Comparison of ENCODE assay signal across 9 mouse cellular contexts in genomic region chr3:56475529-56476527, GRCm38 (mm10).
DNase-seq lines count a peak whose midpoint lies in the region; ATAC-seq and TF ChIP-seq lines count a peak whose summit lies in the region.
"Had no signal": no experiment of that assay in that cellular context is flagged by ENCODE, and none has a peak within 500 bp of the region (broad histone marks: within the 10 kb centered on the region; RNA-seq: fewer than 3 reads in every experiment).

No protein-coding gene starts in this region.

- ATAC-seq in hindbrain, embryonic 16.5 days = peak; percentile 70
- peak; percentile 35; the same call in 1 of the 2 replicates for ATAC-seq in limb, embryonic 14.5 days (ENCODE audit: low FRiP score, low read depth)
- no peak for ATAC-seq in erythroid progenitor cell, adult 5-6 weeks (replicated peaks; ENCODE audit: low FRiP score, poor library complexity, severe bottlenecking)
- no peak for ATAC-seq in intestine, embryonic 15.5 days

- WGBS in kidney, adult 2 months = 50% methylated on average over 3 of the region's 3 CpGs
- 27% methylated on average over 3 of the region's 3 CpGs for WGBS in hindbrain, embryonic 16.5 days
- WGBS in limb, embryonic 14.5 days = 51% methylated on average over 3 of the region's 3 CpGs
- 37% methylated on average over 3 of the region's 3 CpGs for WGBS in intestine, embryonic 15.5 days

- no peak overlapping the region for H3K27ac ChIP-seq in kidney, adult 2 months (ENCODE audit: insufficient read depth, low read depth, low read length)
- peak overlapping the region; percentile 31; the same call in 1 of the 2 replicates for H3K27ac ChIP-seq in hindbrain, embryonic 16.5 days (ENCODE audit: low read depth, low read length)
- H3K27ac ChIP-seq in limb, embryonic 14.5 days (replicated peaks; ENCODE audit: low read depth, low read length) = peak overlapping the region; percentile 35; the same call in 1 of the 2 replicates
- H3K27ac ChIP-seq in intestine, embryonic 15.5 days = no peak overlapping the region

- no peak for TF ChIP-seq CTCF in kidney, adult 2 months (conservative IDR thresholded peaks at IDR 0.05; ENCODE audit: insufficient read depth, insufficient read length, low read depth, low read length)

- H3K4me1 ChIP-seq in kidney, adult 2 months (ENCODE audit: control insufficient read depth, insufficient read depth, low read length) = no peaks in the 10 kb centered on the region
- H3K4me1 ChIP-seq in hindbrain, embryonic 16.5 days (ENCODE audit: control insufficient read depth, insufficient read depth, low read depth, low read length) = peaks cover 10% of the 10 kb centered on the region
- H3K4me1 ChIP-seq in limb, embryonic 14.5 days (ENCODE audit: control insufficient read depth, insufficient read depth, low read length) = peaks cover 12% of the 10 kb centered on the region
- no peaks in the 10 kb centered on the region for H3K4me1 ChIP-seq in intestine, embryonic 15.5 days (replicated peaks)

- H3K9ac ChIP-seq in hindbrain, embryonic 16.5 days (ENCODE audit: low read depth, low read length) = no peak overlapping the region
- no peak overlapping the region for H3K9ac ChIP-seq in limb, embryonic 14.5 days (ENCODE audit: low read depth, low read length, severe bottlenecking)
- H3K9ac ChIP-seq in intestine, embryonic 15.5 days = no peak overlapping the region

- DNase-seq in kidney, adult 2 months = peak; percentile 5
- DNase-seq in kidney, adult 18-20 months = no peak
- DNase-seq in limb, embryonic 14.5 days (ENCODE audit: low spot score) = no peak
- peak; percentile 19 to 34 for DNase-seq in right cerebral cortex, postnatal 36 days (ENCODE audit: low spot score in 2 of 2)
- DNase-seq in MN1 (ENCODE audit: low spot score) = no peak
- DNase-seq: kidney, postnatal 36 days had no signal

- no peaks in the 10 kb centered on the region for H3K9me3 ChIP-seq in hindbrain, embryonic 16.5 days (ENCODE audit: control insufficient read depth, low read length)
- H3K9me3 ChIP-seq in limb, embryonic 14.5 days (ENCODE audit: control insufficient read depth, low read length) = no peaks in the 10 kb centered on the region
- H3K9me3 ChIP-seq in intestine, embryonic 15.5 days = no peaks in the 10 kb centered on the region

- no peaks in the 10 kb centered on the region for H3K27me3 ChIP-seq in kidney, adult 2 months (replicated peaks; ENCODE audit: control insufficient read depth, insufficient read depth, low read length)
- H3K27me3 ChIP-seq in hindbrain, embryonic 16.5 days (replicated peaks; ENCODE audit: control insufficient read depth, insufficient read depth, low read length) = no peaks in the 10 kb centered on the region
- no peaks in the 10 kb centered on the region for H3K27me3 ChIP-seq in limb, embryonic 14.5 days (ENCODE audit: control insufficient read depth, insufficient read depth, low read length)
- no peaks in the 10 kb centered on the region for H3K27me3 ChIP-seq in intestine, embryonic 15.5 days (replicated peaks)

- no peak overlapping the region for H3K4me3 ChIP-seq in kidney, adult 2 months (ENCODE audit: insufficient read depth, low read depth, low read length)
- H3K4me3 ChIP-seq in hindbrain, embryonic 16.5 days (ENCODE audit: low read length) = no peak overlapping the region
- no peak overlapping the region for H3K4me3 ChIP-seq in limb, embryonic 14.5 days (replicated peaks; ENCODE audit: low read length)
- no peak overlapping the region for H3K4me3 ChIP-seq in intestine, embryonic 15.5 days (replicated peaks)

- TF ChIP-seq POLR2A in kidney, adult 2 months (IDR thresholded peaks at IDR 0.05; ENCODE audit: low read depth, low read length) = no peak
- no peak for TF ChIP-seq POLR2A in limb, embryonic 14.5 days (IDR thresholded peaks at IDR 0.05; ENCODE audit: borderline replicate concordance, extremely low read depth, insufficient read depth, insufficient read length)

- H3K4me2 ChIP-seq in hindbrain, embryonic 16.5 days (ENCODE audit: low read length) = no peak overlapping the region
- H3K4me2 ChIP-seq in limb, embryonic 14.5 days (replicated peaks; ENCODE audit: low read depth, low read length, severe bottlenecking) = no peak overlapping the region
- no peak overlapping the region for H3K4me2 ChIP-seq in intestine, embryonic 15.5 days (replicated peaks)

- no peaks in the 10 kb centered on the region for H3K36me3 ChIP-seq in kidney, adult 2 months (ENCODE audit: control insufficient read depth, insufficient read depth, low read length)
- no peaks in the 10 kb centered on the region for H3K36me3 ChIP-seq in hindbrain, embryonic 16.5 days (ENCODE audit: control insufficient read depth, insufficient read depth, low read length)
- no peaks in the 10 kb centered on the region for H3K36me3 ChIP-seq in limb, embryonic 14.5 days (ENCODE audit: control insufficient read depth, insufficient read depth, low read length)
- H3K36me3 ChIP-seq in intestine, embryonic 15.5 days = no peaks in the 10 kb centered on the region

Comparison
In these comparisons a context has a peak if more than half of its experiments do, and no peak if none do; other contexts are left out.
1. DNase-seq: peak in kidney, adult 2 months (single experiment) and right cerebral cortex, postnatal 36 days (2 of 2); none in kidney, adult 18-20 months (single experiment), limb, embryonic 14.5 days (single experiment) and MN1 (single experiment).
2. H3K27ac ChIP-seq: peak in hindbrain, embryonic 16.5 days (single experiment) and limb, embryonic 14.5 days (single experiment); none in kidney, adult 2 months (single experiment) and intestine, embryonic 15.5 days (single experiment).
3. ATAC-seq: peak in hindbrain, embryonic 16.5 days (single experiment) and limb, embryonic 14.5 days (single experiment); none in erythroid progenitor cell, adult 5-6 weeks (single experiment) and intestine, embryonic 15.5 days (single experiment).